Mouse (Mus musculus): ENCODE measurements around the gene Pax3. TPM values are rescaled to one million over a fixed set of nuclear protein-coding genes. Genes with fewer than 3 reads are reported as not detected.

Pax3 gene
- polyA plus RNA-seq (2012; rRNA removed), result 0.05 TPM in 1 of 2 replicates, not detected in the other

GRCm38 (mm10) chr1:78196751-78197311, at the start of gene Pax3:
Gene Pax3, minus strand, starts transcription at chr1:78197134.

Other genes starting within 250 kb of the Pax3 start
- gene Sgpp2, start 113.2 kb upstream of the Pax3 start, polyA plus RNA-seq (2012; rRNA removed), result 60.6 and 62.4 TPM in 2 replicates